Mouse (Mus musculus): ENCODE measurements around the gene Mfsd7a. TPM values are rescaled to one million over a fixed set of nuclear protein-coding genes. Genes with fewer than 3 reads are reported as not detected.

The Mfsd7a gene
- total and polyA plus RNA-seq, 2 experiments from 2014 or later: 0.05 to 0.12 TPM

DNA sequence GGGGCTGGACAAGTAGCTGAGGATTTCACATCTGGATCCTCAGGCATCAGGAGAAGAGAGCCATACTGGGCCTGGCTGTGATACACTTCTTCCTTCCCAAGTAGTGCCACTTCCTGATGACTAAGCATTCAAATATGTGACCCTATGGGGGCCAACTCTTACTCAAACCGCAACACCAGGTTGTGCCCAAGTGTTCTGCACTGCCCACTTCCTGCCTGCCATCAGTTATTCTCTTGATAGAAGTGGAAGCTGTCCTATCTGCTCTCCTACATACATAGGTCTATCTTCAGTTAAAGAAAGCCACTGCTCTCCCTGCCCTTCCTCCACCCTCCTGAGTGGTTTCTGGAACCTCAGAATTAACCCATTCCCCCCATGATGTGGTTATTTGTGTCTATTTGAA lies 43.2 kb downstream of the Mfsd7a start:
- Histone ChIP-seq H3K27ac (ENCODE audit: low read depth, low read length) (no peak overlapping the region), H3K36me3 (ENCODE audit: insufficient read depth) (no peaks in the 10 kb centered on the region), H3K4me2 (ENCODE audit: low read depth) (no peak overlapping the region), H3K27me3 (ENCODE audit: insufficient read depth, low read length) (no peaks in the 10 kb centered on the region), H3K9ac (no peak overlapping the region), H3K9me3 (ENCODE audit: low read length) (no peaks in the 10 kb centered on the region), H3K4me1 (ENCODE audit: insufficient read depth) (no peaks in the 10 kb centered on the region), H3K4me3 (ENCODE audit: low read depth, low read length) (no peak overlapping the region)
- DNase-seq: no peak
- no peak for ATAC-seq
- TF ChIP-seq CTCF (IDR thresholded peaks at IDR 0.05; ENCODE audit: low read depth): no peak
- WGBS: 72% methylated on average over 1 of the region's 1 CpGs

DNA sequence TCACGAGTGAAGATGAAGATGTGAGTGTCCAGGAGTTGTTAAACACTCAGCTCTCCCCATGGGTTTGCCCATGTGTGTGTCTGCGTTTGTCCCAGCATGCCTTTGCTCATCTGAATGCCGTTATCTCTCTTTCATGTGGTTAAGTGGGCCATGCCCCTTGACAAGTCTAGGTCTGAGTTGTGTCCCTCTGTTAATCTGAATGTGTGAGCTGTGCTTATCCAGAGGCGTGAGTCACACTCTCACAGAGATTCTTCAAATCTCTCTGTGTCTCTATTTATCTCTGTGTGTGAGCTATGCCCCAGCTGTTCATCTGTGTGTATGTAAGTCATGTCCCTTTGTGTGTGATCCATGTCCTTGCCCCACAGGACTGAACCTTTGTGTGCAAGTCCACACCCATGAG lies 45.2 kb downstream of the Mfsd7a start:
- H3K4me1 ChIP-seq (ENCODE audit: insufficient read depth): no peaks in the 10 kb centered on the region
- TF ChIP-seq CTCF (IDR thresholded peaks at IDR 0.05; ENCODE audit: low read depth): no peak
- 79% methylated on average over 4 of the region's 4 CpGs for WGBS
- ATAC-seq (no peak), DNase-seq (no peak)
- no peaks in the 10 kb centered on the region for H3K27me3 ChIP-seq (ENCODE audit: insufficient read depth, low read length)
- H3K4me3 ChIP-seq (ENCODE audit: low read depth, low read length): no peak overlapping the region
- no peak overlapping the region for H3K9ac ChIP-seq
- no peaks in the 10 kb centered on the region for H3K9me3 ChIP-seq (ENCODE audit: low read length)
- H3K4me2 ChIP-seq (ENCODE audit: low read depth): no peak overlapping the region
- H3K36me3 ChIP-seq (ENCODE audit: insufficient read depth): no peaks in the 10 kb centered on the region
- H3K27ac ChIP-seq (ENCODE audit: low read depth, low read length): no peak overlapping the region

Other genes with a start within 250 kb of the Mfsd7a start
- gene Dr1, start 180.0 kb downstream of the Mfsd7a start, total RNA-seq (2014; rRNA removed): 39.9 and 43.7 TPM in 2 replicates
- 29.5 and 38.1 TPM in 2 replicates for gene Dr1, start 180.0 kb downstream of the Mfsd7a start, polyA plus RNA-seq (2015; fragmentation: Nextera tagmentation; extraction: Ambion mirVana)
- 6.0 and 6.6 TPM in 2 replicates for gene Pigg, start 136.3 kb downstream of the Mfsd7a start, total RNA-seq (2014; rRNA removed)
- 1.2 and 2.2 TPM in 2 replicates for gene Pigg, start 136.3 kb downstream of the Mfsd7a start, polyA plus RNA-seq (2015; fragmentation: Nextera tagmentation; extraction: Ambion mirVana)
- 65.7 and 66.7 TPM in 2 replicates for gene Gm42517, start 81.0 kb downstream of the Mfsd7a start, total RNA-seq (2014; rRNA removed)
- gene Gm42517, start 81.0 kb downstream of the Mfsd7a start, polyA plus RNA-seq (2015; fragmentation: Nextera tagmentation; extraction: Ambion mirVana): 5.2 and 6.2 TPM in 2 replicates
- 0.05 TPM in 1 of 2 replicates, not detected in the other for gene Pde6b, start 60.5 kb downstream of the Mfsd7a start, total RNA-seq (2014; rRNA removed)
- 0.12 TPM in 1 of 2 replicates, not detected in the other for gene Pde6b, start 60.5 kb downstream of the Mfsd7a start, polyA plus RNA-seq (2015; fragmentation: Nextera tagmentation; extraction: Ambion mirVana)
- 152 and 289 TPM in 2 replicates for gene Atp5k, start 14.4 kb downstream of the Mfsd7a start, total RNA-seq (2014; rRNA removed)
- 489 and 610 TPM in 2 replicates for gene Atp5k, start 14.4 kb downstream of the Mfsd7a start, polyA plus RNA-seq (2015; fragmentation: Nextera tagmentation; extraction: Ambion mirVana)
- gene Pcgf3, start 12.3 kb upstream of the Mfsd7a start, total RNA-seq (2014; rRNA removed): 38.3 and 42.7 TPM in 2 replicates
- gene Pcgf3, start 12.3 kb upstream of the Mfsd7a start, polyA plus RNA-seq (2015; fragmentation: Nextera tagmentation; extraction: Ambion mirVana): 12.1 and 18.2 TPM in 2 replicates
- gene Cplx1, start 101.1 kb upstream of the Mfsd7a start, total RNA-seq (2014; rRNA removed): 38.1 and 51.1 TPM in 2 replicates
- 146 and 168 TPM in 2 replicates for gene Cplx1, start 101.1 kb upstream of the Mfsd7a start, polyA plus RNA-seq (2015; fragmentation: Nextera tagmentation; extraction: Ambion mirVana)
- 77.6 and 79.1 TPM in 2 replicates for gene Gak, start 180.9 kb upstream of the Mfsd7a start, total RNA-seq (2014; rRNA removed)
- 44.6 and 48.6 TPM in 2 replicates for gene Gak, start 180.9 kb upstream of the Mfsd7a start, polyA plus RNA-seq (2015; fragmentation: Nextera tagmentation; extraction: Ambion mirVana)
- gene Tmem175, start 180.9 kb upstream of the Mfsd7a start, total RNA-seq (2014; rRNA removed): 17.5 and 27.2 TPM in 2 replicates
- 32.2 and 34.8 TPM in 2 replicates for gene Tmem175, start 180.9 kb upstream of the Mfsd7a start, polyA plus RNA-seq (2015; fragmentation: Nextera tagmentation; extraction: Ambion mirVana)
- gene Idua, start 211.4 kb upstream of the Mfsd7a start, total RNA-seq (2014; rRNA removed): 5.7 and 8.7 TPM in 2 replicates
- 4.3 and 6.3 TPM in 2 replicates for gene Idua, start 211.4 kb upstream of the Mfsd7a start, polyA plus RNA-seq (2015; fragmentation: Nextera tagmentation; extraction: Ambion mirVana)
- 54.5 and 59.5 TPM in 2 replicates for gene Dgkq, start 220.8 kb upstream of the Mfsd7a start, total RNA-seq (2014; rRNA removed)
- gene Dgkq, start 220.8 kb upstream of the Mfsd7a start, polyA plus RNA-seq (2015; fragmentation: Nextera tagmentation; extraction: Ambion mirVana): 8.6 and 11.6 TPM in 2 replicates
- gene Slc26a1, start 226.7 kb upstream of the Mfsd7a start, total RNA-seq (2014; rRNA removed): 4.4 and 6.9 TPM in 2 replicates
- 2.6 and 3.9 TPM in 2 replicates for gene Slc26a1, start 226.7 kb upstream of the Mfsd7a start, polyA plus RNA-seq (2015; fragmentation: Nextera tagmentation; extraction: Ambion mirVana)
- gene Fgfrl1, start 243.5 kb upstream of the Mfsd7a start, total RNA-seq (2014; rRNA removed): 13.8 and 17.1 TPM in 2 replicates
- gene Fgfrl1, start 243.5 kb upstream of the Mfsd7a start, polyA plus RNA-seq (2015; fragmentation: Nextera tagmentation; extraction: Ambion mirVana): 5.5 and 7.1 TPM in 2 replicates